Mouse (Mus musculus) embryo, embryonic 10.5 days (tissue): ENCODE results near the gene Tmem114.

ENCODE experiments used
- DNase-seq: peaks from one replicate; pipeline ENCODE4 v3.0.0-alpha.2; 2015; ENCODE audit warnings: low spot score

Tmem114 gene

GRCm38 (mm10) chr16:8424971-8425330 is at the start of gene Tmem114:
Tmem114 (minus strand) TSS chr16:8425136.
- peak; percentile 43 for DNase-seq

DNA sequence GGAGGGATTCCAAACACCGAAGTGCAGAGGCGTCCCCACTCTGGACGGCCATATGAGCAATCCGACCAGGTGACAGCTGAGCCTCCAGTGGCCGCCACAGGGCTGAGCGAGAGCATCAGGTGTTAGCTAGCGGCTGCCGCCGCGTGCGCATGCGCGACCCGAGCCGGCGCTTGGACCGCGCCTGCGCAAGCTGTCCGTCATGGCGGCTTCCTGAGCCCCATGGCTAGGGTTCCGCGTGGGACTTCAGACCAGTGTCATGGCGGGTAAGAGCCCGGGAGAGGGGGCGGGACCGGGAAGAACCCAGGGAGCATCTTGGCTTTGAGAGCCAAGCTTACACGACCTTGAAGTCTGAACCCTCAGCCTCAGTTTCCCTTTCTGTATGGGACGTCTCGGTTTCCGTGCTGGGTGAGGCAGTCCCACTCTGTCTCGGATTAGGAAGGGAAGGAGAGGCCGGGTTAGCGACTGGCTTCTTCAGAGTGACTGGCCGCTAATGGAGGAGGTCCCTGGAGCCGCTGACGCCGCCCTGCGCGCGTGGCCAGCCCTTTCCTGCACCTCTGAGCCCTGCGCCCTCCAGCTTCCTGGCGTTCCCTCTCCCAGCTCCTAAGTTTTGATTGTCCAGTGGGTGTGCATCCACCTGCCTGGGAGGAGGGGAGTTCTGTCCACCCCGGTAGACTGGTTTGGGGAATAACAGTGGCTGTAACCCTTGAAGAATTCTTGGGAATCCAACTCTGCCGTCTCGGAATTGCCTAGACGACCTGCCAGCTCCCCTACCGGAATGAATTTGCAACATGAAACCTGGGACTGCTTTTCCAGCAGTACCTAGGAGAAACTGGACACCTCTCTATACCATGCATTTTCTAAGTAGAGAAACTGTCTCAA is 45.9 kb upstream of the Tmem114 start, which contains the start of gene Mettl22:
Gene Mettl22 (plus strand): TSS at position 186 of the 879 bp plus-strand sequence.
- DNase-seq, result peak; percentile 95

GRCm38 (mm10) chr16:8470132-8470531 is 45.2 kb upstream of the Tmem114 start:
- no peak for DNase-seq

GRCm38 (mm10) chr16:8459098-8459497 is 34.2 kb upstream of the Tmem114 start:
- peak; percentile 81 for DNase-seq

DNA sequence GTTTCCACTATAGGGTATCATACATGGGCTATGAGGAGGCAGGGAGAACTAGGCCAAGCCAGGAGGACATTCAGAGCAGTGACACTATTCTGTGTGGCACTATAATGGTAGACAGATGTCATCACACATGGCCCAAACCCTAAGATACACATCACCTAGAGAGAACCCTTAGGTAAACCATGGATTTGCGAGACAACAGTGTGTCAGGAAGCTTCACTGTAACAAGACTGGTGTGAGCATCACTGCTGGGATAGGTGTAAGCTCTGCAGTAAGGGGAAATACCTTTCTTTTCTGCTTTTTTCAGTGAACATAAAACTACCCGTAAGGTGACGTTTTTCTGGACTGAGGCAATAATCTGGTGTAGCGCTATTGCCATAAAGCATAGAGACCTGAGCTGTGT is 33.5 kb upstream of the Tmem114 start:
- DNase-seq, result no peak

DNA sequence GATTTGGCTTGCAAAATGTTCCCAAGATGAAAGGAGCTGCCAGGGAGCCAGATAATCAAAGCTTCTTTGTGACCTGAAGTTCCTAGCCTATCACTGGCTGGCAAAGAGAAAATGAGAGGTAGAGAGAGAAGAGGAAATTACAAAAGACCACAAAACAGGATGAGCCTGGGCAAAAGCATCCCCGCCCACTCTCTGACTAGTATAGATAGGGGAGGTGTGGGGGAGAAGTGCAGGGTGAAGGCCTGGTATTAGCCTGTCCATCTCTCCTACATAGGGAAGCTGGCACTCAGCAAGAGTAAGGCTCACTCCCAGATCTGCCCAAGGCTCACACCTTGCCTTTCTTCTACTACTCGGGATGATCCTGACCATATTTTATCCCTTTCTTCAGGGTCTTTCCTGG is 30.3 kb upstream of the Tmem114 start:
- no peak for DNase-seq

DNA sequence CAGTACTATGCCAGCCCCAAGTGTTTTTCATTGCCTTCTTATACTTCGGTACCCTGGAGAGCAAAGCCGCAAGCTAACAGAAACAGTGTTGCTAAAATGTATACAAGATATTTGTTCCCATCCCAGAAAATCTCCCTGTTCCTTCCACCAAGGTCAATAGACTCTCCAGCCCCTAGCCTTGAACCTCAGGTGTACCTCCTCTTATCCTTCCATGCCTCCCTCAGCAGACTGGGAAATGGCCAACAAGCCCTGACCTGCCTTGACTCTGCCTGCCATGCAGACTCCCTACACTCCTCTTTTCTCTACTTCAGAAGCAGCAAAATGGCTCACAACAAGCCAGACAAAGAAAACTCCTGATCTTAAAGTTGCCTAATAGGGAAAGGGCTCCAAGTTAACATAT is 28.4 kb upstream of the Tmem114 start:
- no peak for DNase-seq

DNA sequence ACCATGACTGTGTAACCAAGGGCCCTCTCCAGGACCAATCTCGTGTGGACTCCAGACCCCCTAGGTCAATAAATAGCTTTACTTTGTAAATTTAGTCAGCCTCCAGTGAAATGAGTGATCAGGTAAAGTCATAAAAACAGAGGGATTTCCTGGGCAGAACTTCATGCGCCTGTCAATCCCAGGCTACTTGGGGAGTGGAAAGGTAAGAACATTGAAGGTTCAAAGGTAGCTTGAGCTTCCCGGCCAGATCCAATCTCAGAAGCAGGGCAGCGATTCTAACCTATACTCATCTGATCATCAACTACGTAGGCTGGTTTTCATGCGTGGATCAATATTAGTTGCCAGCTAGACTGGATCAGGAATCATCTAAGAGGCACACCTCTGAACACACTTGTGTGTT is 21.3 kb upstream of the Tmem114 start:
- DNase-seq, result no peak

GRCm38 (mm10) chr16:8444911-8445310 is 20.0 kb upstream of the Tmem114 start:
- DNase-seq, result no peak

- DNase-seq, result no peak
Observed at GRCm38 (mm10) chr16:8432616-8433015, 7.7 kb upstream of the Tmem114 start.

DNA sequence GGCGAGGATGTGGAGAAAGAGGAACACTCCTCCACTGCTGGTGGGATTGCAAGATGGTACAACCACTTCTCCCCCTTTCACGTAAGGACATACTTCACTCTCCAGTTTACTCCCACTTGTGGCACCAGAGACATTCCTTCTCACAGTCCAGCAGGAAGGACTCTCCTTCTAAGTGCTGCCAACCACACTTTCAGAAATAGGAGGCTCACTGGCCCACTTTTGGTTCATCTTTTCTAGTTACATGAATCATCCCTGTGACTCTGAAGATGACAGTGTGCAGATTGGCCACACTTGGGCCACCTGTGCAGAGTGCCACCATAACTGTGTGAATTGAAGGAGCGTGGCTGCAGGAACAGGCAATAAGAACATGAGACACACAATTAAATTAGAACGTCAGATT is 4.6 kb upstream of the Tmem114 start:
- no peak for DNase-seq

GRCm38 (mm10) chr16:8425736-8426135 is 800 bp upstream of the Tmem114 start:
- DNase-seq, result no peak

GRCm38 (mm10) chr16:8424161-8424970 is 570 bp downstream of the Tmem114 start:
- DNase-seq, result peak; percentile 13

GRCm38 (mm10) chr16:8423626-8424114 is 1.3 kb downstream of the Tmem114 start:
- DNase-seq, result no peak

- no peak for DNase-seq
Observed at GRCm38 (mm10) chr16:8420842-8421241, 4.1 kb downstream of the Tmem114 start.

DNA sequence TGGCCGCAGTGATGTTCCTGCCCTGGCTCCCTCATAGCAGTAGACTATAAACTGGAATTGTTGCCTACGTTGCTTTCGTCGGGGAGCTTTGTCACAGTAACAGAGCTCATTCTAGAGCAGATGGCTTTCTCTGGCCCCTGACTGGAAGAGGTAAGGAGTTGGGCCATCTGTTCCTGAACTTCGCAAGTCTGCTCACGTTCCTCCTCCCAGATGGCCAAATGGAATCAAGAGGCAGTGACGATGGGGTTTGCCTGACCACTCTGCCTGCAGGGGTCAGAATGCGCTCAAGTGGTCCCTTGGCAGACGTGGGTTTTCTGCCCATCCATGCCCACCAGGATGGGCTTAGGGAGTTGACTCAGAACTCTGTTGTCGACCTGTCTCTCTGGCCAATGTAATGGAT is 4.6 kb downstream of the Tmem114 start:
- DNase-seq, result no peak

- no peak for DNase-seq
Observed at GRCm38 (mm10) chr16:8419666-8420065, 5.3 kb downstream of the Tmem114 start.

GRCm38 (mm10) chr16:8418126-8418525 is 6.8 kb downstream of the Tmem114 start:
- no peak for DNase-seq

GRCm38 (mm10) chr16:8417011-8417720 is 7.8 kb downstream of the Tmem114 start:
- no peak for DNase-seq

DNA sequence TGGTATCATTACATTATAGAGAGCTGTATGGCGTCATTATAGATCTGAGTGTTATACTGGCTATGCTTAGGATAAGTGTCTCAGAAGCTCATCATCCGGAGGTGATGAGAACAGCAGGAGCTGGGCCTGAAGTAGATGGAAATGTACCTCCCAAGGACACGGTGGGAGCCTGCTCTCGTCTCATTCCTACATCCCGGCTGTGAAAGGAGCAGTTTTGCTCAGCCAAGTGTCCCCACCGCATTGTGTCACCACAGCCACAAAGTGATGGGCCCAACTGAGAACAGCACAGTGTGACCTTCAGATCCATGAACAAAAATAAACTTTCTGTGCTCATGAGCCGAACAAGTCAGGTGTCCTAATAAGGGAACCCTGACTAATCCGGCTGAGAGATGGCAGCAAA is 8.9 kb downstream of the Tmem114 start:
- DNase-seq, result no peak

GRCm38 (mm10) chr16:8413441-8413840 is 11.5 kb downstream of the Tmem114 start:
- no peak for DNase-seq

DNA sequence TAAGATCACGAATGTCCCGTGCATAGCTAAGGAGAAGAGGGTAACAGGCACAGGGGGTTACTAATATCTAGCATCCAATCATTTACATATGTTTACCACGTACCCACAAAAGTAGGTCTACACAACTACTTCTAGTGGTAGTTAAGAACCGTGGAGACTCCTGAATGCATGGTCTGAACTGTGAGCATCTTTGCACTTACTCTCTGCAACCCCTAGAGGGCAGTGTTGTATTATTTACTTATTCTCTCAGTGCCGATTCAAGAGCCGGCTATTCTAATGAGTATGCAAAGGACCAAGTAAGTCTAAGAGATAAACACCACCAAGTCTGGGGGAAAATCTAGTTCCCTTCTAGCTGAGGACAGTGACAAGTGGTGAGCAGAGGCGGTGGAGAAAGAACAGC is 12.7 kb downstream of the Tmem114 start:
- peak; percentile 93 for DNase-seq
